Mouse (Mus musculus) intestine, embryonic 16.5 days (tissue): ENCODE results near the gene Ankrd28. TPM values are rescaled to one million over a fixed set of nuclear protein-coding genes. Genes with fewer than 3 reads are reported as not detected.

Source experiments
- ATAC-seq: fragments of 200-750 bp; cut with Nextera tagmentation; 2 replicates; pipeline ENCODE4 v1.8.0; 2017; ENCODE audit warnings: moderate TSS enrichment, moderate library complexity
- H3K27ac ChIP-seq: fragments of 300-500 bp; sonication (generic); 2 replicates; pipeline ENCODE4 v1.5.1; 2014; ENCODE audit warnings: mild to moderate bottlenecking, low read length
- H3K27me3 ChIP-seq: fragments of 300-500 bp; sonication (generic); replicated peaks from 2 replicates; pipeline ENCODE4 v1.6.1; 2014; ENCODE audit warnings: low read length, control low read depth, mixed read lengths; ENCODE audit not compliant: control insufficient read depth, insufficient read depth
- H3K36me3 ChIP-seq: fragments of 300-500 bp; sonication (generic); 2 replicates; pipeline ENCODE4 v1.6.1; 2014; ENCODE audit warnings: low read length, control low read depth; ENCODE audit not compliant: control insufficient read depth, insufficient read depth
- H3K4me1 ChIP-seq: fragments of 300-500 bp; sonication (generic); 2 replicates; pipeline ENCODE4 v1.6.1; 2014; ENCODE audit warnings: low read length, control low read depth, mixed read lengths; ENCODE audit not compliant: control insufficient read depth, insufficient read depth
- H3K4me2 ChIP-seq: fragments of 300-500 bp; sonication (generic); 2 replicates; pipeline ENCODE4 v1.6.1; 2014; ENCODE audit warnings: low read depth, low read length, control low read depth
- H3K4me3 ChIP-seq: fragments of 300-500 bp; sonication (generic); 2 replicates; pipeline ENCODE4 v1.5.1; 2014; ENCODE audit warnings: mild to moderate bottlenecking, low read length
- H3K9ac ChIP-seq: fragments of 300-500 bp; sonication (generic); 2 replicates; pipeline ENCODE4 v1.6.1; 2014; ENCODE audit warnings: low read depth, low read length
- H3K9me3 ChIP-seq: fragments of 300-500 bp; sonication (generic); 2 replicates; pipeline ENCODE4 v1.6.1; 2016; ENCODE audit warnings: low read length, control low read depth; ENCODE audit not compliant: control insufficient read depth
- WGBS: fragments of 180-500 bp; shearing (Covaris S2); extraction: QIAGEN DNeasy Blood & Tissue Kit; methylation state at CpG from one replicate; pipeline ENCODE4 v1.1.7; 2014; 5-methylcytosine and 5-hydroxymethylcytosine counted together
- polyA plus RNA-seq: library from polyadenylated mRNA; unstranded; fragments of >200 nt; fragmentation: Nextera tagmentation; extraction: Ambion mirVana; gene quantifications from 2 replicates; pipeline ENCODE4 v1.2.1, GENCODE M21; 2015

Gene Ankrd28
- polyA plus RNA-seq, 1 experiment from 2014 or later: 5.1 TPM

DNA sequence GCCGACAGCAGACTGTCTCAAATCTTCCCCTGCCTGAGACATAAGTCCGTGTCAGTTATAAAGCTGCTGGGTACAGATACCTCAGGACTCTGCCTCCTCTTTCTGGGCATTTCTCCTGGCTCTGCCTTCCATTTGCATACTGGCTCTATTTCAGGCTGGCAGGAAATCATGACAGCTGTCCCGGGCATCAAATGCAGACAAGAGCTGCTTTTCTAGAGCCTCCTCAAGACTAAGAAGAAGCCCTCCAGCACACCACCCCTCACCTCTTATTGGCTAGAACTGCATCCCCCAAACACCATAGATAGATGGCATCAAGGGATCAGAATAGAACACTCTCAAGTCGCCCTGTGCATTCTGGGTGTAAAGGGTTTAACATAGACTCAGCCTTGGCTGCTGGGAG, 24.2 kb upstream of the Ankrd28 start:
- Histone ChIP-seq H3K27ac (no peak overlapping the region), H3K36me3 (no peaks in the 10 kb centered on the region), H3K4me3 (no peak overlapping the region), H3K9me3 (no peaks in the 10 kb centered on the region), H3K4me1 (no peaks in the 10 kb centered on the region), H3K4me2 (no peak overlapping the region), H3K27me3 (no peaks in the 10 kb centered on the region), H3K9ac (no peak overlapping the region)
- WGBS: 72% methylated on average over 4 of the region's 4 CpGs
- no peak for ATAC-seq

- no peaks in the 10 kb centered on the region for H3K36me3 ChIP-seq
- ATAC-seq: no peak
- H3K4me1 ChIP-seq: no peaks in the 10 kb centered on the region
- H3K4me2 ChIP-seq: no peak overlapping the region
- H3K9ac ChIP-seq: no peak overlapping the region
- H3K27ac ChIP-seq: no peak overlapping the region
- H3K4me3 ChIP-seq: no peak overlapping the region
- WGBS: 54% methylated on average over 4 of the region's 4 CpGs
- no peaks in the 10 kb centered on the region for H3K9me3 ChIP-seq
- no peaks in the 10 kb centered on the region for H3K27me3 ChIP-seq
Observed at GRCm38 (mm10) chr14:31843571-31843970, 13.1 kb upstream of the Ankrd28 start.

DNA sequence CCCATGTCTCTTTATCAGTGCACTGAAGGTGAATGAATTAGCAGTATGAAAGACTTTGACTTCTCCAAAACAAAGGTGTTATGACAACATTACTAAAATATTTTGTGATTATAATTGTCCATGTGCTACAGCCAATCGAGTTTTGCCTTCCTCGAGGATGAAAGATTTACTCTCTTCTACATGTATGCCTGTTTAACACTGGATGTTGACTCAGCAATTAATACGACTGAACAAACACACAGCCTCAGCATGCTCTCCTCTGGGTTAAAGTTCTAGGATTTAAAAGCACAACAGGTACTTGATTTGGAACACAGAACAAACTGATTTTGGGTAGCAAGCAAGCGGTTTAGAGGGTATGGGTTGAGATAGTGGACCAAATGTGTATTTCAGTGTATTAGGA, 1.6 kb upstream of the Ankrd28 start:
- Histone ChIP-seq H3K36me3 (no peaks in the 10 kb centered on the region), H3K4me2 (no peak overlapping the region), H3K9me3 (no peaks in the 10 kb centered on the region), H3K27ac (no peak overlapping the region), H3K4me1 (peaks cover 3% of the 10 kb centered on the region; the same call in 1 of the 2 replicates), H3K9ac (no peak overlapping the region), H3K27me3 (no peaks in the 10 kb centered on the region), H3K4me3 (no peak overlapping the region)
- WGBS: 41% methylated on average over 4 of the region's 4 CpGs
- ATAC-seq: no peak

GRCm38 (mm10) chr14:31831370-31831712, 890 bp upstream of the Ankrd28 start:
- H3K4me3 ChIP-seq: peak overlapping the region; percentile 89
- H3K4me2 ChIP-seq: peak overlapping the region; percentile 87
- WGBS: 5% methylated on average over 7 of the region's 7 CpGs
- H3K9ac ChIP-seq: peak overlapping the region; percentile 77
- H3K36me3 ChIP-seq: no peaks in the 10 kb centered on the region
- H3K27me3 ChIP-seq: no peaks in the 10 kb centered on the region
- H3K27ac ChIP-seq: no peak overlapping the region
- no peaks in the 10 kb centered on the region for H3K9me3 ChIP-seq
- H3K4me1 ChIP-seq: peaks cover 3% of the 10 kb centered on the region; the same call in 1 of the 2 replicates
- no peak for ATAC-seq

- Histone ChIP-seq H3K4me3 (peak overlapping the region; percentile 89), H3K9me3 (no peaks in the 10 kb centered on the region), H3K4me1 (peaks cover 3% of the 10 kb centered on the region; the same call in 1 of the 2 replicates), H3K9ac (peak overlapping the region; percentile 86), H3K36me3 (no peaks in the 10 kb centered on the region), H3K27ac (peak overlapping the region; percentile 92), H3K27me3 (no peaks in the 10 kb centered on the region), H3K4me2 (peak overlapping the region; percentile 83)
- WGBS: under 1% methylated on average over 91 of the region's 97 CpGs
- peak; percentile 68 for ATAC-seq
Observed at GRCm38 (mm10) chr14:31829761-31830562, 489 bp downstream of the Ankrd28 start.

- Histone ChIP-seq H3K36me3 (no peaks in the 10 kb centered on the region), H3K4me1 (peaks cover 2% of the 10 kb centered on the region; the same call in 1 of the 2 replicates), H3K4me3 (no peak overlapping the region), H3K27ac (no peak overlapping the region), H3K9ac (no peak overlapping the region), H3K4me2 (no peak overlapping the region), H3K9me3 (no peaks in the 10 kb centered on the region), H3K27me3 (no peaks in the 10 kb centered on the region)
- no peak for ATAC-seq
Observed at GRCm38 (mm10) chr14:31827221-31827620, 3.2 kb downstream of the Ankrd28 start.

GRCm38 (mm10) chr14:31809942-31810341, 20.5 kb downstream of the Ankrd28 start:
- Histone ChIP-seq H3K4me3 (no peak overlapping the region), H3K27me3 (no peaks in the 10 kb centered on the region)
- 90% methylated on average over 5 of the region's 5 CpGs for WGBS

DNA sequence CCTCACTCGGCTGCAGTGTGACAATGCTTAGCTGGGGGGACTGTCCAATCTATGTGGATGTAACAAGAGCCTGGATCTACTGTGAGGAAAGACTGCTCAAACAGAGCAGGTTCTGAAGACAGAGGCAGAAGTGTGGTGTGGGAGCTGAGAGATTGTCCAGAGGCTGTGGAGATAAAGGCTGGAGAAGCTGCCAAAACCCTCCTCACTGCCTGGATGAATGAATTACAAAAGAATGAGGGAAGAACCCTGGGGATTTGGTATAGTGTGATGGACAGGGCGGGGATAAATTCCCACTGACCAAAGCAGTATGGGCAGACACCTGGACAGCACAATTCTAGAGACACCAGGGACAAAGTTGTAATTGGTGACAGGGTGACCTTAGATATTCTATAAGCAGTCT, 26.7 kb downstream of the Ankrd28 start:
- Histone ChIP-seq H3K9ac (no peak overlapping the region), H3K9me3 (no peaks in the 10 kb centered on the region), H3K4me1 (peaks cover 3% of the 10 kb centered on the region; the same call in 1 of the 2 replicates), H3K4me2 (no peak overlapping the region), H3K27ac (no peak overlapping the region), H3K27me3 (no peaks in the 10 kb centered on the region), H3K4me3 (no peak overlapping the region), H3K36me3 (no peaks in the 10 kb centered on the region)
- no peak for ATAC-seq
- WGBS: 71% methylated on average over 2 of the region's 2 CpGs

More at GRCm38 (mm10) chr14:31809942-31810341, 20.5 kb downstream of the Ankrd28 start:
- Histone ChIP-seq H3K9me3 (no peaks in the 10 kb centered on the region), H3K9ac (no peak overlapping the region), H3K36me3 (no peaks in the 10 kb centered on the region), H3K4me1 (peaks cover 4% of the 10 kb centered on the region; the same call in 1 of the 2 replicates), H3K27ac (no peak overlapping the region), H3K4me2 (no peak overlapping the region)
- no peak for ATAC-seq

- 75% methylated on average over 7 of the region's 7 CpGs for WGBS
- no peaks in the 10 kb centered on the region for H3K9me3 ChIP-seq
- no peak overlapping the region for H3K4me2 ChIP-seq
- no peak for ATAC-seq
- no peaks in the 10 kb centered on the region for H3K27me3 ChIP-seq
- H3K9ac ChIP-seq: no peak overlapping the region
- peaks cover 3% of the 10 kb centered on the region; the same call in 1 of the 2 replicates for H3K4me1 ChIP-seq
- H3K27ac ChIP-seq: no peak overlapping the region
- H3K4me3 ChIP-seq: no peak overlapping the region
- H3K36me3 ChIP-seq: no peaks in the 10 kb centered on the region
Observed at GRCm38 (mm10) chr14:31800976-31801375, 29.5 kb downstream of the Ankrd28 start.
